Comparison of ENCODE assay signal across 10 mouse cellular contexts in genomic region chr4:148504497-148504959, GRCm38 (mm10). TPM values are rescaled to one million over a fixed set of nuclear protein-coding genes. Genes with fewer than 3 reads are reported as not detected.
A peak's percentile ranks its signal among the peaks of the same experiment; 100 is the strongest.
DNase-seq lines count a peak whose midpoint lies in the region; ATAC-seq and TF ChIP-seq lines count a peak whose summit lies in the region.
"Had no signal": no experiment of that assay in that cellular context is flagged by ENCODE, and none has a peak within 500 bp of the region (broad histone marks: within the 10 kb centered on the region; RNA-seq: fewer than 3 reads in every experiment).

No protein-coding gene starts in this region.

- no peaks in the 10 kb centered on the region; the same call in 1 of the 2 replicates for H3K79me2 ChIP-seq in liver, adult 2 months (ENCODE audit: control insufficient read depth, insufficient read depth, low read length)

- no peak for ATAC-seq in liver, embryonic 12.5 days

- no peak for TF ChIP-seq CTCF in liver, adult 2 months (IDR thresholded peaks at IDR 0.05; ENCODE audit: low read depth, low read length)

- H3K27ac ChIP-seq in liver, adult 2 months (replicated peaks; ENCODE audit: insufficient read depth, low read depth, low read length): no peak overlapping the region
- no peak overlapping the region for H3K27ac ChIP-seq in liver, embryonic 12.5 days
- H3K27ac ChIP-seq: embryonic facial prominence, embryonic 15.5 days had no signal

- H3K4me2 ChIP-seq in liver, embryonic 12.5 days: no peak overlapping the region
- H3K4me2 ChIP-seq: embryonic facial prominence, embryonic 15.5 days had no signal

- peak; percentile 21 for DNase-seq in liver, adult 2 months (ENCODE audit: extremely low read depth, low read depth, low spot score)
- peak; percentile 37 for DNase-seq in cerebellum, adult 11 months
- DNase-seq in heart, adult 9 months (ENCODE audit: low spot score in 2 of 2): peak; percentile 55 to 71
- peak; percentile 45 to 84 for DNase-seq in layer of hippocampus, adult 18-20 months (ENCODE audit: low spot score in 2 of 2)
- DNase-seq in neural tube, embryonic 10.5 days (ENCODE audit: extremely low spot score, low spot score): peak; percentile 36
- no peak for DNase-seq in retina, embryonic 14.5 days (ENCODE audit: low spot score)
- no peak for DNase-seq in thymus, postnatal 10 days (ENCODE audit: low spot score in 2 of 2)

- no peaks in the 10 kb centered on the region for H3K4me1 ChIP-seq in liver, adult 2 months (ENCODE audit: control insufficient read depth, insufficient read depth, low read length)
- no peaks in the 10 kb centered on the region for H3K4me1 ChIP-seq in liver, embryonic 12.5 days

- H3K9me3 ChIP-seq in liver, embryonic 12.5 days (replicated peaks): no peaks in the 10 kb centered on the region
- H3K9me3 ChIP-seq: embryonic facial prominence, embryonic 15.5 days; G1E had no signal

- no peak for TF ChIP-seq POLR2A in liver, adult 2 months (IDR thresholded peaks at IDR 0.05; ENCODE audit: extremely low read depth, insufficient read depth, low read length)

- H3K36me3 ChIP-seq in liver, adult 2 months (ENCODE audit: control insufficient read depth, insufficient read depth, low read length): peaks cover 10% of the 10 kb centered on the region; the same call in 1 of the 2 replicates
- peaks cover 56% of the 10 kb centered on the region for H3K36me3 ChIP-seq in liver, embryonic 12.5 days

- no peak overlapping the region for H3K9ac ChIP-seq in liver, adult 2 months (ENCODE audit: low read depth, low read length)
- H3K9ac ChIP-seq in liver, embryonic 12.5 days: no peak overlapping the region
- H3K9ac ChIP-seq: embryonic facial prominence, embryonic 15.5 days had no signal

- H3K27me3 ChIP-seq in liver, adult 2 months (ENCODE audit: control insufficient read depth, insufficient read depth, low read length): no peaks in the 10 kb centered on the region
- H3K27me3 ChIP-seq in liver, embryonic 12.5 days (replicated peaks): no peaks in the 10 kb centered on the region
- H3K27me3 ChIP-seq: embryonic facial prominence, embryonic 15.5 days had no signal

- WGBS in liver, adult 2 months: 69% methylated on average over 8 of the region's 8 CpGs
- 72% methylated on average over 8 of the region's 8 CpGs for WGBS in liver, embryonic 12.5 days (ENCODE audit: insufficient replicate concordance)

- H3K4me3 ChIP-seq in liver, adult 2 months (ENCODE audit: insufficient read depth, low read depth, low read length): no peak overlapping the region
- no peak overlapping the region for H3K4me3 ChIP-seq in liver, embryonic 12.5 days
- H3K4me3 ChIP-seq: embryonic facial prominence, embryonic 15.5 days had no signal

RNA-seq across cellular contexts. Expression of gene Angptl7, which starts 4.3 kb away (rescaled TPM):
- total RNA-seq in liver, adult 2 months (2014; rRNA removed): 0.37 and 0.40 TPM in 2 replicates
- 0.24 and 0.51 TPM in 2 replicates for polyA plus RNA-seq in liver, adult 2 months (2012; rRNA removed)
- 0.29 and 0.37 TPM in 2 replicates for polyA plus RNA-seq in liver, embryonic 12.5 days (2016; fragmentation: Nextera tagmentation; extraction: Ambion mirVana)
- total RNA-seq in layer of hippocampus, adult 18-20 months (2021): under 1 TPM; 0.27 to 0.36 TPM
- polyA plus RNA-seq: G1E had no signal

RNA-seq across cellular contexts. Expression of gene Exosc10, which starts 53.7 kb away (rescaled TPM):
- total RNA-seq in liver, adult 2 months (2014; rRNA removed): 12.7 and 16.0 TPM in 2 replicates
- 9.1 and 9.8 TPM in 2 replicates for polyA plus RNA-seq in liver, adult 2 months (2012; rRNA removed)
- 64.2 and 65.9 TPM in 2 replicates for polyA plus RNA-seq in liver, embryonic 12.5 days (2016; fragmentation: Nextera tagmentation; extraction: Ambion mirVana)
- 10 to 100 TPM; 47.7 to 51.5 TPM for total RNA-seq in layer of hippocampus, adult 18-20 months (2021)

RNA-seq across cellular contexts. Expression of gene Mtor, which starts 56.1 kb away (rescaled TPM):
- total RNA-seq in liver, adult 2 months (2014; rRNA removed): 11.7 and 17.9 TPM in 2 replicates
- 12.3 and 18.5 TPM in 2 replicates for polyA plus RNA-seq in liver, adult 2 months (2012; rRNA removed)
- polyA plus RNA-seq in liver, embryonic 12.5 days (2016; fragmentation: Nextera tagmentation; extraction: Ambion mirVana): 13.1 and 13.5 TPM in 2 replicates
- total RNA-seq in layer of hippocampus, adult 18-20 months (2021): 10 to 100 TPM; 88.9 to 90.7 TPM

RNA-seq across cellular contexts. Expression of gene Ubiad1, which starts 60.0 kb away (rescaled TPM):
- total RNA-seq in liver, adult 2 months (2014; rRNA removed): 4.9 and 5.5 TPM in 2 replicates
- polyA plus RNA-seq in liver, adult 2 months (2012; rRNA removed): 8.5 and 21.0 TPM in 2 replicates
- 18.3 and 18.4 TPM in 2 replicates for polyA plus RNA-seq in liver, embryonic 12.5 days (2016; fragmentation: Nextera tagmentation; extraction: Ambion mirVana)
- total RNA-seq in layer of hippocampus, adult 18-20 months (2021): 1 to 10 TPM; 7.5 to 8.5 TPM

Comparison
In these comparisons a context has a peak if more than half of its experiments do, and no peak if none do; other contexts are left out.
1. DNase-seq: peak in liver, adult 2 months (single experiment), cerebellum, adult 11 months (single experiment), heart, adult 9 months (2 of 2), layer of hippocampus, adult 18-20 months (2 of 2) and neural tube, embryonic 10.5 days (single experiment); none in retina, embryonic 14.5 days (single experiment) and thymus, postnatal 10 days (0 of 2).